Mouse (Mus musculus): Measurements from ENCODE around the gene Tspan1. TPM values are rescaled to one million over a fixed set of nuclear protein-coding genes. Genes with fewer than 3 reads are reported as not detected.

Gene Tspan1
- 4.3 TPM in 2 replicates for polyA plus RNA-seq (2012; rRNA removed)

DNA sequence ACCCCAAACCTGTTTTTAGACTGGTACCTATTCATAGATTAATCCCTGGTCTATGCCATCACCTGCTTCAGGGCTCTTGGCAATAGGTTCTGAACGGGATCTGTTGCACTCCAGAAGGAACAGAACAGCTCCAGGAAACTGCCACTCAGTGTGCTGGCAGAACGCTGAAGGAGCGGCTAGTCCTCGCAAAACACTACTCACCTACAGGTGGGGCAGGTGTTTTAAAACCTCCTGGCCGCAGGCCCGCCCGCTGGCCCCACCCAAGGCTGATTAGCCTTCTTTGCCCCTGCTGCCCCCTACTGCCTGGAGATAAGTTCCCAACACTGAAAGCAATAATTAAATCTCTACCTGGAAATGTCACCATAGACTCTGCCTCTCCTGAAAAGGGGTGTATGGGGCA is at the start of gene Tspan1:
Tspan1 (minus strand) TSS at position 198 of the 400 bp plus-strand sequence.
- no peaks in the 10 kb centered on the region for H3K27me3 ChIP-seq (ENCODE audit: control insufficient read depth, insufficient read depth, low read length)
- no peak within 1 kb of the TSS for H3K27ac ChIP-seq (ENCODE audit: control insufficient read depth, insufficient read depth, low read depth, low read length)
- no peaks in the 10 kb centered on the region for H3K36me3 ChIP-seq (ENCODE audit: control insufficient read depth, insufficient read depth, low read length)
- H3K4me1 ChIP-seq (ENCODE audit: control insufficient read depth, insufficient read depth, low read length) = no peaks in the 10 kb centered on the region
- TF ChIP-seq CTCF (IDR thresholded peaks at IDR 0.05; ENCODE audit: control insufficient read depth, insufficient read depth, insufficient replicate concordance, low read depth, low read length) = no peak
- H3K4me3 ChIP-seq (ENCODE audit: control insufficient read depth, low read depth, low read length) = no peak within 1 kb of the TSS

DNA sequence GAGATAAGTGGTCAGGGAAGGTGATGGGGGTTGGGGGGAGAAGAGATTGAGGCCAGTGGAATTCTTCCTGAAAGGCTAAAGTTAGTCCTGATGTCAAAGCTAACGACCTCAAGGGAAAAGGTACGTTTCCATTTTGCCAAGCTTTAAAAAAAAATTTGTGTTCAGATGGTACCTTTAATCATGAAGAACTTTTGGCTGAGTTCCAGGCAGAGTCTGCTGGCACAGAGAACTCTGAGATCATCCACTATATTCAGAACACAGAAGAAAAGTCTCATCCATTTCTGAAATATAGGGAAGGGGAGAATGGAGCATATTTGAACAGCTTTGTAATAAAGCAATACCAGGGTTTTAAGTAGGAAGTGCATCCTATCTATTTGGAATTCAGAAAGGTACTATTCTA is 49.6 kb upstream of the Tspan1 start:
- no peaks in the 10 kb centered on the region for H3K27me3 ChIP-seq (ENCODE audit: control insufficient read depth, insufficient read depth, low read length)
- no peak for TF ChIP-seq POLR2A (IDR thresholded peaks at IDR 0.05; ENCODE audit: control insufficient read depth, low read depth, low read length)
- no peak for TF ChIP-seq CTCF (IDR thresholded peaks at IDR 0.05; ENCODE audit: control insufficient read depth, insufficient read depth, insufficient replicate concordance, low read depth, low read length)
- no peaks in the 10 kb centered on the region for H3K36me3 ChIP-seq (ENCODE audit: control insufficient read depth, insufficient read depth, low read length)
- no peak overlapping the region for H3K27ac ChIP-seq (ENCODE audit: control insufficient read depth, insufficient read depth, low read depth, low read length)
- H3K4me3 ChIP-seq (ENCODE audit: control insufficient read depth, low read depth, low read length) = no peak overlapping the region
- peaks cover 3% of the 10 kb centered on the region; the same call in 1 of the 2 replicates for H3K4me1 ChIP-seq (ENCODE audit: control insufficient read depth, insufficient read depth, low read length)

DNA sequence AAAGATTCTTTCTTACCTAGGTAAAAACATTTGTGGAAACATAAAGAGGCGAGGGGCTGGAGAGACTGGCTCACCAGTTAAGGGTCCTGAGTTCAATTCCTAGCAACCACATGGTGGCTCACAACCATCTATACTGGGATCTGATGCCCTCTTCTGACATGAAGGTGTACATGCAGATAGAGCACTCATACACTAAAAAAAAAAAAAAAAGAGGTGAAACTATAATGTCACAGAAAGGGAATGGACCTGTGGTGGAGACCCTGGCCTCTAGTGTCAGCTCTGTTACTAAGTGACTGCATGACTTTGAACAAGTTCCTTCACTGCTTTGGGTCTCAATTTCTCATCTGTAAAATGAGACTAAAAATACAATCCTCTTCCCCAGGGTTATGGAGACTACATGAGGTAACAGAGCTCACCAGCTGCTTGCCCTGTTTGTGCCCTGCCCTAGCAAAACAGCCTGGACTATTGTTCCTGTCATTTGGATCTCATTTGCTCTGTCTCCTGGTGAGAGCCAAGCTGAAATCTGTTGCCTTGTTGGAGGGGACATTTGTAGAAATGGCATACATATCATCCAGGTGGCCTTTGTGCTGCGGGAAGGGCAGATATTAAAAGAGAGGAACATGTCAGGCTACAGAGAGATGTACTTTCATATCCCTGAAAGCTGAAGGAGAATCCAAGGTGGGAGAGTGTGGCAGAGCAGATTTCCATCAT is 48.6 kb upstream of the Tspan1 start:
- H3K36me3 ChIP-seq (ENCODE audit: control insufficient read depth, insufficient read depth, low read length) = no peaks in the 10 kb centered on the region
- peaks cover 3% of the 10 kb centered on the region; the same call in 1 of the 2 replicates for H3K4me1 ChIP-seq (ENCODE audit: control insufficient read depth, insufficient read depth, low read length)
- no peaks in the 10 kb centered on the region for H3K27me3 ChIP-seq (ENCODE audit: control insufficient read depth, insufficient read depth, low read length)
- TF ChIP-seq CTCF (IDR thresholded peaks at IDR 0.05; ENCODE audit: control insufficient read depth, insufficient read depth, insufficient replicate concordance, low read depth, low read length) (no peak), POLR2A (IDR thresholded peaks at IDR 0.05; ENCODE audit: control insufficient read depth, low read depth, low read length) (no peak)
- H3K27ac ChIP-seq (ENCODE audit: control insufficient read depth, insufficient read depth, low read depth, low read length) = no peak overlapping the region
- H3K4me3 ChIP-seq (ENCODE audit: control insufficient read depth, low read depth, low read length) = no peak overlapping the region

- H3K36me3 ChIP-seq (ENCODE audit: control insufficient read depth, insufficient read depth, low read length) = no peaks in the 10 kb centered on the region
- H3K27ac ChIP-seq (ENCODE audit: control insufficient read depth, insufficient read depth, low read depth, low read length) = no peak overlapping the region
- no peak overlapping the region for H3K4me3 ChIP-seq (ENCODE audit: control insufficient read depth, low read depth, low read length)
- TF ChIP-seq CTCF (IDR thresholded peaks at IDR 0.05; ENCODE audit: control insufficient read depth, insufficient read depth, insufficient replicate concordance, low read depth, low read length) (no peak), POLR2A (IDR thresholded peaks at IDR 0.05; ENCODE audit: control insufficient read depth, low read depth, low read length) (no peak)
- H3K27me3 ChIP-seq (ENCODE audit: control insufficient read depth, insufficient read depth, low read length) = no peaks in the 10 kb centered on the region
- H3K4me1 ChIP-seq (ENCODE audit: control insufficient read depth, insufficient read depth, low read length) = no peaks in the 10 kb centered on the region
Measured at GRCm38 (mm10) chr4:116208891-116209290, 41.5 kb upstream of the Tspan1 start.

DNA sequence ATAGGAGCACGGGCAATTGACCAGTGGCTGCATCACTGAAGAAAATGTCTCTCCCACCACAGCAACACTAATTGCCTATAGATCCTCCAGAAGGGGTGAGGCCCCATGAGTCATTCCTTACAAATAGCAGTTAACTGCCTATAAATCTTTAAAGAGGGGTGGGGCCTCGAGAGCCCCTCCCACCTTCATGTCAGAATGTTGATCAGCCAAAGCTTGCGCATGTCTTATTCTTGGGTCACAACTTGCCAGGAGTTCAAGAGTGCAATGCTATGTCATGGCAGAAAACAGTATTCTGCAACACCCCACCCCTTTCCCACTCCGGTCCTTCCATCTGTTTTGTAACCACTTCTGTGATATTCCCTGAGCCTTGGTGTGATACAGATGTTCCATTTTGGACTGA is 39.1 kb upstream of the Tspan1 start:
- H3K36me3 ChIP-seq (ENCODE audit: control insufficient read depth, insufficient read depth, low read length) = no peaks in the 10 kb centered on the region
- H3K27me3 ChIP-seq (ENCODE audit: control insufficient read depth, insufficient read depth, low read length) = no peaks in the 10 kb centered on the region
- no peak overlapping the region for H3K4me3 ChIP-seq (ENCODE audit: control insufficient read depth, low read depth, low read length)
- TF ChIP-seq CTCF (IDR thresholded peaks at IDR 0.05; ENCODE audit: control insufficient read depth, insufficient read depth, insufficient replicate concordance, low read depth, low read length) = no peak
- no peak for TF ChIP-seq POLR2A (IDR thresholded peaks at IDR 0.05; ENCODE audit: control insufficient read depth, low read depth, low read length)
- no peak overlapping the region for H3K27ac ChIP-seq (ENCODE audit: control insufficient read depth, insufficient read depth, low read depth, low read length)
- H3K4me1 ChIP-seq (ENCODE audit: control insufficient read depth, insufficient read depth, low read length) = no peaks in the 10 kb centered on the region

DNA sequence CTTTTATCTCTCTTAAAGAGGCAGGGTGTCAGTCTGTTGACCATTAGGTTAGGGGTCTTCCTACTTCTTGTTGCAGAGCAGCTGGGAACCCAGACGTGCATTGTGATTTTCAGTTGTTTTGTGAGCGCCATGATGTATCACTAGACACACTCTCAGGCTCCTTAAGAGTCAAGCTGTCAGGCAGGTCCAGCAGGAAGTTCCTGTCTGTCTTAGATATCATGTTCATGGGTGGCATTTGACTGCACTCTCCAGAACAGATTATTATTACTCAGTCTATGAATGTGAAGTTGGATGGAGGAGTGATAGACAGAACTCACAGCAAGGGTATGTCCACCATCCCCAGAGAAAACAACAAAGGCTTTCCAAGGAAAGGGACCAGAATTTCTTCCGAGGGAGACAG is 37.0 kb upstream of the Tspan1 start:
- Histone ChIP-seq H3K36me3 (ENCODE audit: control insufficient read depth, insufficient read depth, low read length) (no peaks in the 10 kb centered on the region), H3K4me3 (ENCODE audit: control insufficient read depth, low read depth, low read length) (no peak overlapping the region), H3K4me1 (ENCODE audit: control insufficient read depth, insufficient read depth, low read length) (no peaks in the 10 kb centered on the region), H3K27ac (ENCODE audit: control insufficient read depth, insufficient read depth, low read depth, low read length) (no peak overlapping the region), H3K27me3 (ENCODE audit: control insufficient read depth, insufficient read depth, low read length) (no peaks in the 10 kb centered on the region)
- TF ChIP-seq POLR2A (IDR thresholded peaks at IDR 0.05; ENCODE audit: control insufficient read depth, low read depth, low read length) (no peak), CTCF (IDR thresholded peaks at IDR 0.05; ENCODE audit: control insufficient read depth, insufficient read depth, insufficient replicate concordance, low read depth, low read length) (no peak)

- no peaks in the 10 kb centered on the region for H3K36me3 ChIP-seq (ENCODE audit: control insufficient read depth, insufficient read depth, low read length)
- H3K4me1 ChIP-seq (ENCODE audit: control insufficient read depth, insufficient read depth, low read length) = no peaks in the 10 kb centered on the region
- TF ChIP-seq CTCF (IDR thresholded peaks at IDR 0.05; ENCODE audit: control insufficient read depth, insufficient read depth, insufficient replicate concordance, low read depth, low read length) = no peak
- TF ChIP-seq POLR2A (IDR thresholded peaks at IDR 0.05; ENCODE audit: control insufficient read depth, low read depth, low read length) = no peak
- H3K27me3 ChIP-seq (ENCODE audit: control insufficient read depth, insufficient read depth, low read length) = no peaks in the 10 kb centered on the region
- H3K4me3 ChIP-seq (ENCODE audit: control insufficient read depth, low read depth, low read length) = no peak overlapping the region
- no peak overlapping the region for H3K27ac ChIP-seq (ENCODE audit: control insufficient read depth, insufficient read depth, low read depth, low read length)
Measured at GRCm38 (mm10) chr4:116198422-116198821, 31.0 kb upstream of the Tspan1 start.

Measured in testis, adult 2 months (tissue).